Mouse (Mus musculus): ENCODE measurements around the gene Helq. TPM values are rescaled to one million over a fixed set of nuclear protein-coding genes. Genes with fewer than 3 reads are reported as not detected.
A peak's percentile ranks its signal among the peaks of the same experiment; 100 is the strongest.

Gene Helq
- total and polyA plus RNA-seq, 3 experiments: 12.1 to 24.3 (median 13.1) TPM

DNA sequence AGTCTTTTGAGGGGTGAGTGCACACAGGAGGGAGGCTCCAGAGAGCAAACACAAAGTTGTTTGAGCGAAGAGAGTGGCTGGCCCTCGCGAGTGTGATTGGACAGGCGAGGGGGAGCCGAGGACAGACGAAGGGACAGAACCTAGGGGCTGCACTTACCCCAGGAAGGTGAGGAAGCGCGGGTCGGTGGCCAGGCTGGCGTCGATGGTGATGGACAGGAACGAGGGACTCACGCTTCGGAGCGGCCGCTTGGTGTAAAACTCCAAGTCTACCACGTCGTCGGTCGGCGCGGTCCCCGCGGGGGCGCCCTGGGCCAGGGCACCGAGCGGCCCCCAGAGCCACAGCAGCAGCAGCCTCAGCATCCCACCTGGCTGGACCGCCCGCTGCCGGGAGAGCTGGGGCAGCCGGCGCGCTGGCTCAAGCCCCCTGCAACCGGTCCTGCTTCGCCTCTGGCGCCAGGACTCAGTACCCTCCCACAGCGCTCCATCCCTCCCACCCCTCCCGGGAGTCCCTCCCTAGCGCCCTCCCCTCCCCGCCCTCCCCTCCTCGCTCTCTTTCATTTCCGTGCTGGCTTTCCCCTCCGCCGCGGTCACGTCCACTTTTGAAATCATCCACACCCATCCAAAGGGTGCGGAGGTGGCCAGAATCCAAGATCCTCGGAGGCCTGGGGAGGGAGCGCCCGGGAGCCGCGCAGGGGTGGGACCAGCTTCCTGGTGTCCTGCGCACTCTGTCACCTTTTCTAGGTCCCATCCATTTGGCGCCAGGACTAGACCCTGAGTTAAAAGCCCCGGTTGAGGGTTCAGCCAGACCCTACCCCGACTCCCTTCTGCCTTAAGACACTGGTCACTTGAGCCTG lies 78.9 kb downstream of the Helq start, which contains the start of gene Hpse:
TSS of gene Hpse (minus strand) at position 482 of the 854 bp plus-strand sequence.
- Histone ChIP-seq H3K79me2 (replicated peaks; ENCODE audit: control insufficient read depth, extremely low read depth, insufficient read depth, poor library complexity, severe bottlenecking) (no peaks in the 10 kb centered on the region), H3K36me3 (replicated peaks in 1 of 2; ENCODE audit: control insufficient read depth in 1 of 2, insufficient read depth in 1 of 2, low read length in 1 of 2) (no peaks in the 10 kb centered on the region), H3K27ac (ENCODE audit: insufficient read depth, low read depth) (no peak within 1 kb of the TSS), H3K9ac (ENCODE audit: insufficient read depth, low read depth) (peak within 1 kb of the TSS; percentile 24), H3K27me3 (replicated peaks) (no peaks in the 10 kb centered on the region), H3K4me1 (ENCODE audit: control insufficient read depth in 1 of 2, insufficient read depth in 2 of 2) (0 out of 4 replicates have a peak, but pooled peaks cover 0 to 2% of the 10 kb centered on the region in 2 experiments), H3K4me2 (ENCODE audit: insufficient read depth, low read depth, poor library complexity, severe bottlenecking) (peak within 1 kb of the TSS; percentile 70), H3K9me3 (replicated peaks; ENCODE audit: low read length) (peaks cover 4% of the 10 kb centered on the region), H3K4me3 (replicated peaks in 1 of 3; ENCODE audit: low read depth in 2 of 3, low read length in 2 of 3, poor library complexity in 1 of 3) (peak within 1 kb of the TSS; percentile 41 to 62 (median 49))
- DNase-seq (ENCODE audit: extremely low read depth): no peak
- in situ Hi-C loops (cut with MboI; ENCODE audit: low pct_ligation_motif_present, low pct_unique_long_range_greater_than_20kb, low sequenced_read_pairs): loop anchor here (10.0 kb wide), 1 partner anchor 55 kb away; no protein-coding TSS in a partner anchor
- dilution Hi-C loops (cut with MboI; ENCODE audit: extremely low pct_ligation_motif_present, extremely low pct_unique_long_range_greater_than_20kb, low sequenced_read_pairs): no loop called here
- TF ChIP-seq POLR2AphosphoS2 (IDR thresholded peaks at IDR 0.05; ENCODE audit: low read depth, low read length) (no peak), NELFE (IDR thresholded peaks at IDR 0.05; ENCODE audit: low read depth, low read length) (peak; percentile 41; the same call in 1 of the 2 replicates), USF1 (IDR thresholded peaks at IDR 0.05; ENCODE audit: low read depth, low read length) (no peak), TCF12 (IDR thresholded peaks at IDR 0.05; ENCODE audit: low read depth, low read length) (0 out of 2 replicates have a peak, but pooled peaks have one; percentile 17), POLR2A (IDR thresholded peaks at IDR 0.05; ENCODE audit: low read depth, low read length) (peak; percentile 51), NRF1 (IDR thresholded peaks at IDR 0.05; ENCODE audit: low read depth, low read length) (no peak), ZNF384 (IDR thresholded peaks at IDR 0.05; ENCODE audit: low read depth, low read length) (no peak), MAX (IDR thresholded peaks at IDR 0.05; ENCODE audit: low read length) (no peak), ZMIZ1 (IDR thresholded peaks at IDR 0.05; ENCODE audit: low read depth, low read length) (no peak), RCOR1 (conservative IDR thresholded peaks at IDR 0.05; ENCODE audit: low read depth, low read length) (no peak), HCFC1 (IDR thresholded peaks at IDR 0.05; ENCODE audit: low read depth, low read length) (no peak), TBP (conservative IDR thresholded peaks at IDR 0.05; ENCODE audit: low read depth, low read length) (no peak), ELF1 (IDR thresholded peaks at IDR 0.05; ENCODE audit: low read depth, low read length) (no peak), SIN3A (IDR thresholded peaks at IDR 0.05; ENCODE audit: low read length) (no peak), MAZ (IDR thresholded peaks at IDR 0.05; ENCODE audit: low read depth, low read length) (peak; percentile 53; the same call in 1 of the 2 replicates), PAX5 (IDR thresholded peaks at IDR 0.05; ENCODE audit: low read length) (no peak), CTCF (conservative IDR thresholded peaks at IDR 0.05 in 1 of 2, IDR thresholded peaks at IDR 0.05 in 1 of 2; ENCODE audit: low read depth in 2 of 2, low read length in 2 of 2) (peak in 1 of 2 experiments; percentile 44; a peak in 2 of 4 replicates), RAD21 (IDR thresholded peaks at IDR 0.05; ENCODE audit: low read depth, low read length) (peak; percentile 23), MYC (IDR thresholded peaks at IDR 0.05; ENCODE audit: low read depth, low read length) (no peak), BHLHE40 (IDR thresholded peaks at IDR 0.05; ENCODE audit: low read depth, low read length) (no peak), USF2 (conservative IDR thresholded peaks at IDR 0.05; ENCODE audit: low read depth, low read length) (no peak), GABPA (IDR thresholded peaks at IDR 0.05; ENCODE audit: insufficient replicate concordance, low read depth, low read length) (no peak), MEF2A (IDR thresholded peaks at IDR 0.05; ENCODE audit: borderline replicate concordance, low read depth, low read length) (no peak), JUND (conservative IDR thresholded peaks at IDR 0.05; ENCODE audit: low read depth, low read length) (no peak), EP300 (IDR thresholded peaks at IDR 0.05; ENCODE audit: low read length) (no peak), CHD2 (IDR thresholded peaks at IDR 0.05; ENCODE audit: low read length) (no peak), KAT2A (IDR thresholded peaks at IDR 0.05; ENCODE audit: insufficient replicate concordance, low read length) (no peak), ZC3H11A (IDR thresholded peaks at IDR 0.05; ENCODE audit: low read depth, low read length) (no peak), SMC3 (IDR thresholded peaks at IDR 0.05; ENCODE audit: low read depth, low read length) (peak; percentile 21; the same call in 1 of the 2 replicates)

All from CH12.LX (cell line).